Mouse (Mus musculus) cortical plate, adult 2 months (tissue): ENCODE data around the gene St6galnac6. TPM values are rescaled to one million over a fixed set of nuclear protein-coding genes. Genes with fewer than 3 reads are reported as not detected.

ENCODE experiments used
- H3K27ac ChIP-seq: fragments of 200-500 bp; 2 replicates; pipeline ENCODE4 v1.5.1; 2012; ENCODE audit warnings: low read length, control low read depth, inconsistent platforms; ENCODE audit not compliant: insufficient read depth
- H3K4me1 ChIP-seq: fragments of 200-500 bp; 2 replicates; pipeline ENCODE4 v1.6.1; 2011; ENCODE audit warnings: low read length; ENCODE audit not compliant: control insufficient read depth, insufficient read depth
- H3K4me3 ChIP-seq: fragments of 200-500 bp; 2 replicates; pipeline ENCODE4 v1.5.1; 2011; ENCODE audit warnings: mild to moderate bottlenecking, low read length, control low read depth; ENCODE audit not compliant: insufficient read depth
- CTCF ChIP-seq: fragments of 200-500 bp; IDR thresholded peaks from 2 replicates; pipeline ENCODE4 v1.5.1; 2011; ENCODE audit warnings: mild to moderate bottlenecking, control low read depth, low read length; ENCODE audit not compliant: insufficient read depth; ENCODE audit errors: extremely low read depth
- POLR2A ChIP-seq: fragments of 200-500 bp; IDR thresholded peaks from 2 replicates; pipeline ENCODE4 v1.6.1; 2011; ENCODE audit warnings: mild to moderate bottlenecking, low read length, control low read depth; ENCODE audit not compliant: insufficient read depth; ENCODE audit errors: extremely low read depth
- polyA plus RNA-seq: library from polyadenylated mRNA; depleted of rRNA; stranded (reverse); fragments of >200 nt; gene quantifications from 2 replicates; pipeline ENCODE4 v1.2.3, GENCODE M21; 2012

Gene St6galnac6
- polyA plus RNA-seq, 1 experiment, result 101 TPM

- H3K4me1 ChIP-seq, result no peaks in the 10 kb centered on the region
- H3K27ac ChIP-seq, result 0 out of 2 replicates have a peak within 1 kb of the TSS, but pooled peaks have one; percentile 26
- TF ChIP-seq CTCF, result no peak
- TF ChIP-seq POLR2A, result peak; percentile 98
- peak within 1 kb of the TSS; percentile 77 for H3K4me3 ChIP-seq
Observed at GRCm38 (mm10) chr2:32570698-32571494, 28.6 kb upstream of the St6galnac6 start, which contains the start of gene Dpm2. Gene Dpm2 (plus strand): TSS chr2:32570858.

- peaks cover 3% of the 10 kb centered on the region; the same call in 1 of the 2 replicates for H3K4me1 ChIP-seq
Observed at GRCm38 (mm10) chr2:32572196-32572595, 27.3 kb upstream of the St6galnac6 start.

GRCm38 (mm10) chr2:32574497-32574896, 25.0 kb upstream of the St6galnac6 start, which contains the start of gene Pip5kl1:
Gene Pip5kl1 (plus strand): TSS chr2:32574797.
- Histone ChIP-seq H3K4me1 (peaks cover 5% of the 10 kb centered on the region; the same call in 1 of the 2 replicates), H3K27ac (peak within 1 kb of the TSS; percentile 15; the same call in 1 of the 2 replicates), H3K4me3 (peak within 1 kb of the TSS; percentile 50)
- TF ChIP-seq POLR2A (no peak), CTCF (no peak)

More at GRCm38 (mm10) chr2:32572196-32572595, 27.3 kb upstream of the St6galnac6 start:
- Histone ChIP-seq H3K4me3 (no peak overlapping the region; the same call in 1 of the 2 replicates), H3K27ac (no peak overlapping the region)
- no peak for TF ChIP-seq CTCF
- TF ChIP-seq POLR2A, result 0 out of 2 replicates have a peak, but pooled peaks have one; percentile 5

DNA sequence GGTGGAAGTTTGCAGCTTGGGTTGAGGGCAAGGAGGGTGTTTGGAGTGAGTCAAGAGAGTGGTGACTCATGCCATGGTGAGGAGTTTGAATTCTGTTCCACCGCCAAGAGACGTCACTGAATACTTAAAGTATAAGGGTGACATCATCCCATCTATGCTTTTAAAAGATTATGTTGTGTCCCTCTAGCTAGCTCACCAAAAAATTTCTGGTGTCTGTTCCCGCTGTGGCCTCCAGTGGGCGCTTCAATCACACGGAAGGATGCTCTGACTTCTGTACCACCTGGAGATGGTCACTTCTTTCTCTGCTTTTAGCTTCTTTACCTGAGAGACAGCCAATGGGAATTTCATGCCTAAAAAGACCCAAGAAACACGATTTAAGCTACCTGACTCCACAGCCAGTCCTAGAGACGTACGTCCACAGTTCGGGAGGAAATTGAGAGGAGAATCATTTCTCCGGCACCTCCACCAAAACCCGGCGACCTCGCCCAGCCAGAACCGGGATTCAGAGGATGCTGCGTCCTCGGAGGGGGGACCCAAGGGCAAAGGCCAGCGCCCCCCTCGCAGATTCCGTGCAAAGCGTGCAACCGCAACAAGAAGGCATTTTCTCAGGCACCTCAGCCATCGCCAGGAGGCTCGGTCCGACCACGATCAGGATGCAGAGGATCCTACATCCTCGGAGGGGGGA, 24.5 kb upstream of the St6galnac6 start:
- peak overlapping the region; percentile 50 for H3K4me3 ChIP-seq
- TF ChIP-seq CTCF, result peak; percentile 79
- TF ChIP-seq POLR2A, result no peak
- H3K4me1 ChIP-seq, result peaks cover 5% of the 10 kb centered on the region; the same call in 1 of the 2 replicates
- peak overlapping the region; percentile 15; the same call in 1 of the 2 replicates for H3K27ac ChIP-seq

GRCm38 (mm10) chr2:32575586-32576160, 23.8 kb upstream of the St6galnac6 start, which contains the start of gene 9430097D07Rik:
Gene 9430097D07Rik (minus strand): TSS chr2:32575684.
- TF ChIP-seq POLR2A, result peak; percentile 79; the same call in 1 of the 2 replicates
- no peak for TF ChIP-seq CTCF
- Histone ChIP-seq H3K27ac (peak within 1 kb of the TSS; percentile 15; the same call in 1 of the 2 replicates), H3K4me3 (peak within 1 kb of the TSS; percentile 50), H3K4me1 (peaks cover 5% of the 10 kb centered on the region; the same call in 1 of the 2 replicates)

DNA sequence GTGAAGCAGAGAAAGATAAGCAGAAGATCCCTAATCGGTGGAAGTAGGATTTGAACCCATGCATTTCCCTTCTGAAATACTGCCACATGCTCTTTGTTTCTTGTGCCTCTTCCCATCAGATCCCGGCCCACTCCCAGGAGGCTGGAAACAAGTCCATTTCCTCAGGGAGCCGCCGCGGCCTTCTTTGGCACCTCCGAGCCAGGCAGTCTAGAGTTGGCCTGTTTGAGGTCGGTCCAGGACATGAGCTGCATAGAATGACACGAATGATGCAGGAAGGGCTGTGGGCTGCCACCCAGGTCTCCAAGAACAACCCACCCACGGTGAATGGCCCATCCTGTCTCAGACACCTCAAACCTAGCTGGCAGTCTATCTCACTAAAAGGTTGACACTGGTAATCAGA, 23.0 kb upstream of the St6galnac6 start:
- H3K4me1 ChIP-seq, result peaks cover 5% of the 10 kb centered on the region; the same call in 1 of the 2 replicates
- no peak overlapping the region for H3K27ac ChIP-seq
- no peak overlapping the region; the same call in 1 of the 2 replicates for H3K4me3 ChIP-seq
- TF ChIP-seq POLR2A (no peak), CTCF (no peak)

- Histone ChIP-seq H3K4me1 (peaks cover 5% of the 10 kb centered on the region; the same call in 1 of the 2 replicates), H3K27ac (no peak overlapping the region), H3K4me3 (no peak overlapping the region)
- TF ChIP-seq CTCF (no peak), POLR2A (0 out of 2 replicates have a peak, but pooled peaks have one; percentile 6)
Observed at GRCm38 (mm10) chr2:32578146-32579046, 21.1 kb upstream of the St6galnac6 start.

DNA sequence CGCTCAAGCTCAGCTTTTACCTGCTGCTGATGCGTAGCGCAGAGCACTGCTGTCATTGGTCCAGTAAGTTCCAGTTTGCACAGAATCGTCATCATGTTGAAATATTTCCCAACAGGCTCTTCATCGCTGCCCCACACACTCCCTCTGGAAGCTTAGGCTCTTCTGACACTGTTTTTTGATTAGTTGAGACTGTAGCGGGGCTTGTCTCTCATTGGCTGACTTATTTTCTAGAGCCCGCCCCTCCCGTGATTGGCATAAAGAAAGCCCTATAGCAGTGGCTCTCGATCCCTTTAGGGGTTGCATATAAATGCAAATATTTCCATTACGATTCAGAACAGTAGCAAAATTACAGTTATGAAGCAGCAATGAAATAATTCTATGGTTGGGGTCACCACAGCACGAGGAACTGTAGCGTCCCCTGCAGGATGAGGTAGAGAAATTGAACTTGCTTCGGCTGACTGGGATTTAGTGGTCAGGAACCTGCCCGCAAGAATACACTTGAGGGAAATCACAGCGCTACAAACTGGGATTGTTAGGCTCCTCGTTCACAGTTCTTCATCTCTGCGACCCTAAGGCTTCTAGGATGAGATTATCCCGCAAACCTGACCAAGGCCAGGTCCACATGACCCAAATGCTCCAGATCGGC, 17.9 kb upstream of the St6galnac6 start:
- H3K4me3 ChIP-seq, result peak overlapping the region; percentile 1; the same call in 1 of the 2 replicates
- H3K4me1 ChIP-seq, result 0 out of 2 replicates have a peak, but pooled peaks cover 2% of the 10 kb centered on the region
- no peak for TF ChIP-seq POLR2A
- TF ChIP-seq CTCF, result no peak
- H3K27ac ChIP-seq, result no peak overlapping the region
